Mouse (Mus musculus): ENCODE results near the gene Plxnd1.

DNA sequence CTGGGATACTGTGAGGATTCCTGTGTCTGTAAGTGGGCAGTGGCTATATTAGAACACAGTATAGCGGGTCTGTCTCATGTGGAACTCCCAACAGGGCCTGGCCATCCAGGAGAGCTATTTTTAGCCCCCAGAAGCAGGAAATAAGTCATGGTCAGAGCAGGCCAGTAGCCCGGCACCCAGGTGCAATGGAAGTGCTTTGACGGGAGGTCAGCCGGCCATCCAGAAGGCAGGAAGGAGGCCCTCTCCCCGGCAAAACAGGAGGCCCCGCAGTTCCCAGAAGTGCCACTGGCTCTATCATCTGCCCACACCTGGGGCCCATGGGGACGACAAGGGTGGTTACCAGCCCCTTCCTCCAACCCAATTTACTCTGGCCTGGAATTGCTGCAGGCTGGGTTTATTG is 9.3 kb upstream of the Plxnd1 start:
- TF ChIP-seq POLR2A (IDR thresholded peaks at IDR 0.05; ENCODE audit: extremely low read depth, insufficient read depth, low read length) = no peak
- TF ChIP-seq CTCF (IDR thresholded peaks at IDR 0.05; ENCODE audit: extremely low read depth, insufficient read depth, low read length) = no peak

All from cortical plate, adult 2 months (tissue).